Mouse (Mus musculus) bone marrow macrophage, adult 2 months (primary cell): ENCODE measurements around the gene Tnrc18.

ENCODE experiments used
- CTCF ChIP-seq: IDR thresholded peaks from 2 replicates; pipeline ENCODE4 v1.5.1; 2012; ENCODE audit warnings: low read depth, mild to moderate bottlenecking, low read length, moderate library complexity
- POLR2A ChIP-seq: IDR thresholded peaks from 2 replicates; pipeline ENCODE4 v1.6.1; 2012; ENCODE audit warnings: mild to moderate bottlenecking, low read depth, low read length, borderline replicate concordance

GRCm38 (mm10) chr5:142821974-142822285, 4.5 kb upstream of the Tnrc18 start:
- TF ChIP-seq CTCF (0 out of 2 replicates have a peak, but pooled peaks have one; percentile 9), POLR2A (no peak)
